Mouse (Mus musculus): ENCODE measurements around the gene Bpifb5.
"Not testable (repeated sequence)": the region's sequence is repeated elsewhere in the genome, so short reads cannot be mapped to it uniquely, and the experiment has no call there.

The Bpifb5 gene

GRCm38 (mm10) chr2:154242726-154243125 lies 19.2 kb downstream of the Bpifb5 start:
- DNase-seq: not testable (repeated sequence)

- DNase-seq: peak; percentile 69
Measured at GRCm38 (mm10) chr2:154243356-154244036, 20.0 kb downstream of the Bpifb5 start.

- DNase-seq: no peak
Measured at GRCm38 (mm10) chr2:154245322-154245721, 21.8 kb downstream of the Bpifb5 start.

- DNase-seq: not testable (repeated sequence)
Measured at GRCm38 (mm10) chr2:154255254-154255653, 31.7 kb downstream of the Bpifb5 start.

GRCm38 (mm10) chr2:154255770-154256169 lies 32.2 kb downstream of the Bpifb5 start:
- DNase-seq: no peak

GRCm38 (mm10) chr2:154257554-154257953 lies 34.0 kb downstream of the Bpifb5 start, which contains the start of gene Bpifb9a:
Gene Bpifb9a (plus strand): TSS chr2:154257854.
- DNase-seq: not testable (repeated sequence)

- not testable (repeated sequence) for DNase-seq
Measured at GRCm38 (mm10) chr2:154264397-154264796, 40.9 kb downstream of the Bpifb5 start.

Data from right cerebral cortex, postnatal 25 days (tissue).